ENCODE assay signal across 10 mouse cellular contexts in genomic region chr4:95048731-95049100, GRCm38 (mm10). TPM values are rescaled to one million over a fixed set of nuclear protein-coding genes. Genes with fewer than 3 reads are reported as not detected.
A peak's percentile ranks its signal among the peaks of the same experiment; 100 is the strongest.
DNase-seq lines count a peak whose midpoint lies in the region; ATAC-seq and TF ChIP-seq lines count a peak whose summit lies in the region.
"Had no signal": no experiment of that assay in that cellular context is flagged by ENCODE, and none has a peak within 500 bp of the region (broad histone marks: within the 10 kb centered on the region; RNA-seq: fewer than 3 reads in every experiment).

No protein-coding gene starts in this region.

- peak overlapping the region; percentile 85 for H3K4me2 ChIP-seq in embryonic facial prominence, embryonic 15.5 days (replicated peaks)
- H3K4me2 ChIP-seq in hindbrain, embryonic 15.5 days, result peak overlapping the region; percentile 72
- H3K4me2 ChIP-seq in neural tube, embryonic 13.5 days, result peak overlapping the region; percentile 96
- H3K4me2 ChIP-seq: liver, embryonic 15.5 days had no signal

- intact Hi-C loops in gastrocnemius, postnatal 36 days (cut with DNase I), result loop anchor here (5.0 kb wide), 1 partner anchor 41 kb away; no protein-coding TSS in a partner anchor

- no peak for ATAC-seq in embryonic facial prominence, embryonic 15.5 days (ENCODE audit: insufficient number of reproducible peaks, low FRiP score, low TSS enrichment, low read depth)
- no peak for ATAC-seq in hindbrain, embryonic 15.5 days (ENCODE audit: low FRiP score, low read depth)
- ATAC-seq in neural tube, embryonic 13.5 days (ENCODE audit: low read depth), result no peak

- H3K27me3 ChIP-seq in embryonic facial prominence, embryonic 15.5 days, result no peaks in the 10 kb centered on the region
- no peaks in the 10 kb centered on the region for H3K27me3 ChIP-seq in hindbrain, embryonic 15.5 days
- H3K27me3 ChIP-seq in neural tube, embryonic 13.5 days, result no peaks in the 10 kb centered on the region

- H3K27ac ChIP-seq in embryonic facial prominence, embryonic 15.5 days (replicated peaks), result no peak overlapping the region
- H3K27ac ChIP-seq in hindbrain, embryonic 15.5 days (replicated peaks), result no peak overlapping the region
- no peak overlapping the region for H3K27ac ChIP-seq in neural tube, embryonic 13.5 days (replicated peaks)
- H3K27ac ChIP-seq: liver, embryonic 15.5 days had no signal

- no peaks in the 10 kb centered on the region for H3K4me1 ChIP-seq in lung, adult 2 months (ENCODE audit: control insufficient read depth, insufficient read depth, low read length)
- peaks cover 12% of the 10 kb centered on the region for H3K4me1 ChIP-seq in embryonic facial prominence, embryonic 15.5 days
- H3K4me1 ChIP-seq in hindbrain, embryonic 15.5 days (replicated peaks), result peaks cover 26% of the 10 kb centered on the region
- H3K4me1 ChIP-seq in neural tube, embryonic 13.5 days (replicated peaks), result peaks cover 27% of the 10 kb centered on the region

- no peaks in the 10 kb centered on the region for H3K36me3 ChIP-seq in embryonic facial prominence, embryonic 15.5 days
- H3K36me3 ChIP-seq in hindbrain, embryonic 15.5 days, result no peaks in the 10 kb centered on the region
- no peaks in the 10 kb centered on the region for H3K36me3 ChIP-seq in neural tube, embryonic 13.5 days
- H3K36me3 ChIP-seq: liver, embryonic 15.5 days had no signal

- H3K9ac ChIP-seq in embryonic facial prominence, embryonic 15.5 days, result no peak overlapping the region
- H3K9ac ChIP-seq in hindbrain, embryonic 15.5 days, result no peak overlapping the region
- peak overlapping the region; percentile 80; the same call in 1 of the 2 replicates for H3K9ac ChIP-seq in neural tube, embryonic 13.5 days
- H3K9ac ChIP-seq: liver, embryonic 15.5 days had no signal

- no peak for TF ChIP-seq CTCF in lung, adult 2 months (IDR thresholded peaks at IDR 0.05; ENCODE audit: insufficient read depth, low read length)

- no peak for DNase-seq in lung, adult 2 months
- DNase-seq in lung, adult 18-20 months, result no peak
- no peak for DNase-seq in gastrocnemius, postnatal 36 days
- DNase-seq in gastrocnemius, postnatal 4 days (ENCODE audit: low spot score in 2 of 2), result no peak
- no peak for DNase-seq in kidney, adult 9 months

- H3K4me3 ChIP-seq in lung, adult 2 months (replicated peaks; ENCODE audit: extremely low read depth, low read depth, low read length), result peak overlapping the region; percentile 82
- H3K4me3 ChIP-seq in embryonic facial prominence, embryonic 15.5 days (replicated peaks), result peak overlapping the region; percentile 79
- H3K4me3 ChIP-seq in hindbrain, embryonic 15.5 days, result peak overlapping the region; percentile 46
- peak overlapping the region; percentile 76 for H3K4me3 ChIP-seq in neural tube, embryonic 13.5 days
- H3K4me3 ChIP-seq: erythroblast, embryonic 14.5 days; liver, embryonic 15.5 days had no signal

- no peaks in the 10 kb centered on the region for H3K9me3 ChIP-seq in embryonic facial prominence, embryonic 15.5 days (replicated peaks)
- no peaks in the 10 kb centered on the region for H3K9me3 ChIP-seq in hindbrain, embryonic 15.5 days
- H3K9me3 ChIP-seq in neural tube, embryonic 13.5 days, result no peaks in the 10 kb centered on the region
- H3K9me3 ChIP-seq: liver, embryonic 15.5 days had no signal

- no peak for TF ChIP-seq POLR2A in lung, adult 2 months (IDR thresholded peaks at IDR 0.05; ENCODE audit: borderline replicate concordance, extremely low read depth, low read depth, low read length)

- 37% methylated on average over 4 of the region's 4 CpGs for WGBS in lung, adult 2 months
- WGBS in embryonic facial prominence, embryonic 15.5 days, result 61% methylated on average over 4 of the region's 4 CpGs
- 68% methylated on average over 4 of the region's 4 CpGs for WGBS in hindbrain, embryonic 15.5 days
- 73% methylated on average over 4 of the region's 4 CpGs for WGBS in neural tube, embryonic 13.5 days

RNA-seq across cellular contexts. Expression of gene Jun, which starts 3.3 kb away (rescaled TPM):
- 176 and 282 TPM in 2 replicates for polyA plus RNA-seq in lung, adult 2 months (2012; rRNA removed)
- 92.4 and 105 TPM in 2 replicates for polyA plus RNA-seq in embryonic facial prominence, embryonic 15.5 days (2015; fragmentation: Nextera tagmentation; extraction: Ambion mirVana)
- 60.7 and 62.3 TPM in 2 replicates for polyA plus RNA-seq in hindbrain, embryonic 15.5 days (2015; fragmentation: Nextera tagmentation; extraction: Ambion mirVana)
- polyA plus RNA-seq in neural tube, embryonic 13.5 days (2015; fragmentation: Nextera tagmentation; extraction: Ambion mirVana), result 77.6 and 79.5 TPM in 2 replicates
- total RNA-seq in gastrocnemius, postnatal 36 days (2021), result 10 to 100 TPM; 66.8 to 95.2 TPM
- 10 to 100 TPM; 54.6 to 74.7 TPM for total RNA-seq in gastrocnemius, postnatal 4 days (2021)
